11 mouse cellular contexts compared by ENCODE assay signal in the genomic region with DNA sequence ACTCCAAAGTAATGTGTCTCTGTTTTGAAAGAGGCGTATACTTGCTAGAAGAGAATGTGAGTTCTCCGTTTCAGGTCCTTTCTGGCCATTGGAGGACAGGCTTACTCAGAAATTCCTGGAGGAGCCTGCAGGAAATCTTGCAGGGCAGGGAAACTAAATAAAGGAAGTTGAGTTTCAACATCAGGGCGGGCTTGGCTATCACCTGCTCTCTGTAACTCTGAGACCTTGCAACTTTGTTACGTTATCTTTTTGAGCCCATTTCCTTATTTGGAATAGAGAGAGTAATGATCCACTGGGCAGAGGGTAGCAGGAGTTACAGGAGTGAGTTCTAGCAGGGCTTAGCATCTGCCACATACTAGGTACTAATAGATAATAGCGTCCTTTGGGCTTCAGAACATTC. TPM values are rescaled to one million over a fixed set of nuclear protein-coding genes. Genes with fewer than 3 reads are reported as not detected.
DNase-seq lines count a peak whose midpoint lies in the region; ATAC-seq and TF ChIP-seq lines count a peak whose summit lies in the region.
"Had no signal": no experiment of that assay in that cellular context is flagged by ENCODE, and none has a peak within 500 bp of the region (broad histone marks: within the 10 kb centered on the region; RNA-seq: fewer than 3 reads in every experiment).

No protein-coding gene starts in this region.

- 36% methylated on average over 5 of the region's 5 CpGs for WGBS in kidney, embryonic 16.5 days
- WGBS in intestine, embryonic 15.5 days = 17% methylated on average over 5 of the region's 5 CpGs
- 28% methylated on average over 5 of the region's 5 CpGs for WGBS in lung, postnatal 0 days
- 26% methylated on average over 5 of the region's 5 CpGs for WGBS in stomach, embryonic 15.5 days
- WGBS in hindbrain, embryonic 12.5 days = 80% methylated on average over 5 of the region's 5 CpGs

- TF ChIP-seq EP300 in lung, postnatal 0 days (IDR thresholded peaks at IDR 0.05) = peak; percentile 96

- H3K4me3 ChIP-seq in kidney, embryonic 16.5 days (ENCODE audit: low read length) = no peak overlapping the region
- no peak overlapping the region for H3K4me3 ChIP-seq in intestine, embryonic 15.5 days (replicated peaks)
- H3K4me3 ChIP-seq in lung, postnatal 0 days (ENCODE audit: low read depth, low read length) = peak overlapping the region; percentile 9; the same call in 1 of the 2 replicates
- H3K4me3 ChIP-seq in stomach, embryonic 15.5 days (replicated peaks) = no peak overlapping the region
- H3K4me3 ChIP-seq in hindbrain, embryonic 12.5 days = no peak overlapping the region
- H3K4me3 ChIP-seq: heart, adult 2 months; midbrain, embryonic 12.5 days had no signal

- no peaks in the 10 kb centered on the region for H3K27me3 ChIP-seq in kidney, embryonic 16.5 days (ENCODE audit: insufficient read depth, low read length)
- no peaks in the 10 kb centered on the region for H3K27me3 ChIP-seq in intestine, embryonic 15.5 days (replicated peaks)
- no peaks in the 10 kb centered on the region for H3K27me3 ChIP-seq in lung, postnatal 0 days (replicated peaks; ENCODE audit: insufficient read depth, low read length)
- H3K27me3 ChIP-seq in stomach, embryonic 15.5 days (replicated peaks) = no peaks in the 10 kb centered on the region
- no peaks in the 10 kb centered on the region for H3K27me3 ChIP-seq in hindbrain, embryonic 12.5 days
- H3K27me3 ChIP-seq: midbrain, embryonic 12.5 days had no signal

- peaks cover 16% of the 10 kb centered on the region for H3K4me1 ChIP-seq in kidney, embryonic 16.5 days (ENCODE audit: insufficient read depth, low read length)
- H3K4me1 ChIP-seq in intestine, embryonic 15.5 days (replicated peaks) = peaks cover 14% of the 10 kb centered on the region
- H3K4me1 ChIP-seq in lung, postnatal 0 days (ENCODE audit: insufficient read depth, low read depth, low read length) = peaks cover 11% of the 10 kb centered on the region; the same call in 1 of the 2 replicates
- peaks cover 6% of the 10 kb centered on the region; the same call in 1 of the 2 replicates for H3K4me1 ChIP-seq in stomach, embryonic 15.5 days
- H3K4me1 ChIP-seq in hindbrain, embryonic 12.5 days = 0 out of 2 replicates have a peak, but pooled peaks cover 4% of the 10 kb centered on the region

- intact Hi-C loops in left cerebral cortex, postnatal 14 days (cut with DNase I) = no loop called here

- no peak overlapping the region for H3K9ac ChIP-seq in kidney, embryonic 16.5 days (replicated peaks; ENCODE audit: low read length)
- no peak overlapping the region for H3K9ac ChIP-seq in intestine, embryonic 15.5 days
- H3K9ac ChIP-seq in lung, postnatal 0 days (replicated peaks; ENCODE audit: low read depth) = no peak overlapping the region
- H3K9ac ChIP-seq in stomach, embryonic 15.5 days = no peak overlapping the region
- H3K9ac ChIP-seq in hindbrain, embryonic 12.5 days = no peak overlapping the region
- H3K9ac ChIP-seq: midbrain, embryonic 12.5 days had no signal

- no peak for TF ChIP-seq CTCF in lung, postnatal 0 days (IDR thresholded peaks at IDR 0.05)

- H3K4me2 ChIP-seq in kidney, embryonic 16.5 days (replicated peaks; ENCODE audit: low read depth, low read length) = no peak overlapping the region
- peak overlapping the region; percentile 30; the same call in 1 of the 2 replicates for H3K4me2 ChIP-seq in intestine, embryonic 15.5 days (replicated peaks)
- peak overlapping the region; percentile 34 for H3K4me2 ChIP-seq in lung, postnatal 0 days (replicated peaks; ENCODE audit: low read depth, low read length)
- H3K4me2 ChIP-seq in stomach, embryonic 15.5 days = no peak overlapping the region
- no peak overlapping the region for H3K4me2 ChIP-seq in hindbrain, embryonic 12.5 days (replicated peaks)
- H3K4me2 ChIP-seq: midbrain, embryonic 12.5 days had no signal

- no peak for DNase-seq in kidney, postnatal 4 days
- DNase-seq in lung, postnatal 0 days (ENCODE audit: low spot score) = peak; percentile 81
- DNase-seq in left cerebral cortex, postnatal 14 days (ENCODE audit: low spot score in 2 of 2) = no peak
- DNase-seq: adrenal gland, postnatal 25 days; thymus, adult 18-20 months had no signal

- ATAC-seq in kidney, embryonic 16.5 days (ENCODE audit: low FRiP score, low TSS enrichment) = no peak
- peak; percentile 82 for ATAC-seq in intestine, embryonic 15.5 days
- peak; percentile 63 for ATAC-seq in lung, postnatal 0 days
- ATAC-seq in stomach, embryonic 15.5 days (ENCODE audit: insufficient read depth, low FRiP score, low read depth) = peak; percentile 62
- ATAC-seq in hindbrain, embryonic 12.5 days (ENCODE audit: low FRiP score) = no peak

- H3K9me3 ChIP-seq in kidney, embryonic 16.5 days (ENCODE audit: low read length) = no peaks in the 10 kb centered on the region
- no peaks in the 10 kb centered on the region for H3K9me3 ChIP-seq in intestine, embryonic 15.5 days
- H3K9me3 ChIP-seq in lung, postnatal 0 days (ENCODE audit: low read length) = no peaks in the 10 kb centered on the region
- H3K9me3 ChIP-seq in stomach, embryonic 15.5 days = no peaks in the 10 kb centered on the region
- no peaks in the 10 kb centered on the region for H3K9me3 ChIP-seq in hindbrain, embryonic 12.5 days (replicated peaks)
- H3K9me3 ChIP-seq: midbrain, embryonic 12.5 days had no signal

- no peaks in the 10 kb centered on the region for H3K36me3 ChIP-seq in kidney, embryonic 16.5 days (ENCODE audit: insufficient read depth, low read length)
- H3K36me3 ChIP-seq in intestine, embryonic 15.5 days = no peaks in the 10 kb centered on the region
- H3K36me3 ChIP-seq in lung, postnatal 0 days (ENCODE audit: insufficient read depth, low read length) = no peaks in the 10 kb centered on the region
- H3K36me3 ChIP-seq in stomach, embryonic 15.5 days = no peaks in the 10 kb centered on the region
- H3K36me3 ChIP-seq in hindbrain, embryonic 12.5 days = no peaks in the 10 kb centered on the region
- H3K36me3 ChIP-seq: midbrain, embryonic 12.5 days had no signal

- peak overlapping the region; percentile 51 for H3K27ac ChIP-seq in kidney, embryonic 16.5 days (ENCODE audit: low read length)
- peak overlapping the region; percentile 71 for H3K27ac ChIP-seq in intestine, embryonic 15.5 days
- H3K27ac ChIP-seq in lung, postnatal 0 days (ENCODE audit: low read length) = peak overlapping the region; percentile 65
- H3K27ac ChIP-seq in stomach, embryonic 15.5 days = peak overlapping the region; percentile 45
- H3K27ac ChIP-seq in hindbrain, embryonic 12.5 days = no peak overlapping the region
- H3K27ac ChIP-seq: heart, adult 2 months; midbrain, embryonic 12.5 days had no signal

RNA-seq across cellular contexts. Expression of a gene that starts 2.9 kb away (rescaled TPM):
- 6.3 and 8.6 TPM in 2 replicates for polyA plus RNA-seq in kidney, embryonic 16.5 days (2015; fragmentation: Nextera tagmentation; extraction: Ambion mirVana)
- 12.7 and 18.3 TPM in 2 replicates for polyA plus RNA-seq in intestine, embryonic 15.5 days (2015; fragmentation: Nextera tagmentation; extraction: Ambion mirVana)
- 226 and 360 TPM in 2 replicates for polyA plus RNA-seq in lung, postnatal 0 days (2015; fragmentation: Nextera tagmentation; extraction: Ambion mirVana)
- polyA plus RNA-seq in stomach, embryonic 15.5 days (2015; fragmentation: Nextera tagmentation; extraction: Ambion mirVana) = 13.4 and 13.8 TPM in 2 replicates
- polyA plus RNA-seq in hindbrain, embryonic 12.5 days (2016; fragmentation: Nextera tagmentation; extraction: Ambion mirVana) = 4.7 and 5.3 TPM in 2 replicates
- total RNA-seq in left cerebral cortex, postnatal 14 days (2021) = 1 to 10 TPM; 1.7 to 4.3 TPM

RNA-seq across cellular contexts. Expression of a gene that starts 15.9 kb away (rescaled TPM):
- 30.3 and 32.2 TPM in 2 replicates for polyA plus RNA-seq in kidney, embryonic 16.5 days (2015; fragmentation: Nextera tagmentation; extraction: Ambion mirVana)
- polyA plus RNA-seq in intestine, embryonic 15.5 days (2015; fragmentation: Nextera tagmentation; extraction: Ambion mirVana) = 39.8 and 41.8 TPM in 2 replicates
- 31.6 and 33.8 TPM in 2 replicates for polyA plus RNA-seq in lung, postnatal 0 days (2015; fragmentation: Nextera tagmentation; extraction: Ambion mirVana)
- 37.7 and 45.5 TPM in 2 replicates for polyA plus RNA-seq in stomach, embryonic 15.5 days (2015; fragmentation: Nextera tagmentation; extraction: Ambion mirVana)
- 25.7 and 27.7 TPM in 2 replicates for polyA plus RNA-seq in hindbrain, embryonic 12.5 days (2016; fragmentation: Nextera tagmentation; extraction: Ambion mirVana)
- total RNA-seq in left cerebral cortex, postnatal 14 days (2021) = 10 to 100 TPM; 73.5 to 77.7 TPM

Comparison
In these comparisons a context has a peak if more than half of its experiments do, and no peak if none do; other contexts are left out.
1. ATAC-seq: peak in intestine, embryonic 15.5 days (single experiment), lung, postnatal 0 days (single experiment) and stomach, embryonic 15.5 days (single experiment); none in kidney, embryonic 16.5 days (single experiment) and hindbrain, embryonic 12.5 days (single experiment).
2. H3K4me2 ChIP-seq: peak in intestine, embryonic 15.5 days (single experiment) and lung, postnatal 0 days (single experiment); none in kidney, embryonic 16.5 days (single experiment), stomach, embryonic 15.5 days (single experiment) and hindbrain, embryonic 12.5 days (single experiment).
3. RNA of a gene that starts 2.9 kb away (polyA plus RNA-seq): 226 to 360 TPM in lung, postnatal 0 days; 12.7 to 18.3 TPM in intestine, embryonic 15.5 days, 13.4 to 13.8 TPM in stomach, embryonic 15.5 days, 6.3 to 8.6 TPM in kidney, embryonic 16.5 days and 4.7 to 5.3 TPM in hindbrain, embryonic 12.5 days; every median in the first group is over 10 times any median in the second.